Mouse (Mus musculus) forebrain, embryonic 14.5 days (tissue): ENCODE results near the gene Serpinf1. TPM values are rescaled to one million over a fixed set of nuclear protein-coding genes. Genes with fewer than 3 reads are reported as not detected.

Experiments used
- ATAC-seq: fragments of 200-750 bp; cut with Nextera tagmentation; 2 replicates; pipeline ENCODE4 v1.8.0; 2017; ENCODE audit warnings: mild to moderate bottlenecking, moderate library complexity
- DNase-seq: peaks from one replicate; pipeline ENCODE4 v3.0.0-alpha.2; 2015; ENCODE audit warnings: low spot score
- H3K27ac ChIP-seq: fragments of 300-500 bp; sonication (generic); 2 replicates; pipeline ENCODE4 v1.5.1; 2014; ENCODE audit warnings: low read depth, mild to moderate bottlenecking, control low read depth, low read length, moderate library complexity
- H3K27me3 ChIP-seq: fragments of 300-500 bp; sonication (generic); replicated peaks from 2 replicates; pipeline ENCODE4 v1.6.1; 2014; ENCODE audit warnings: low read length, control low read depth, mixed read lengths; ENCODE audit not compliant: control insufficient read depth, insufficient read depth
- H3K36me3 ChIP-seq: fragments of 300-500 bp; sonication (generic); 2 replicates; pipeline ENCODE4 v1.6.1; 2014; ENCODE audit warnings: low read length, control low read depth; ENCODE audit not compliant: control insufficient read depth, insufficient read depth
- H3K4me1 ChIP-seq: fragments of 300-500 bp; sonication (generic); 2 replicates; pipeline ENCODE4 v1.6.1; 2014; ENCODE audit warnings: antibody characterized with exemption, low read length, control low read depth; ENCODE audit not compliant: control insufficient read depth, insufficient read depth
- H3K4me2 ChIP-seq: fragments of 300-500 bp; sonication (generic); 2 replicates; pipeline ENCODE4 v1.6.1; 2014; ENCODE audit warnings: mild to moderate bottlenecking, control low read depth, low read length
- H3K4me3 ChIP-seq: fragments of 300-500 bp; sonication (generic); 2 replicates; pipeline ENCODE4 v1.5.1; 2014; ENCODE audit warnings: low read depth, low read length, control low read depth
- H3K9ac ChIP-seq: fragments of 300-500 bp; sonication (generic); 2 replicates; pipeline ENCODE4 v1.6.1; 2014; ENCODE audit warnings: mild to moderate bottlenecking, low read length, control low read depth, moderate library complexity
- H3K9me3 ChIP-seq: fragments of 300-500 bp; sonication (generic); replicated peaks from 2 replicates; pipeline ENCODE4 v1.6.1; 2016; ENCODE audit warnings: low read length, control low read depth, mixed read lengths; ENCODE audit not compliant: control insufficient read depth
- WGBS: fragments of 180-500 bp; shearing (Covaris S2); extraction: QIAGEN DNeasy Blood & Tissue Kit; methylation state at CpG from one replicate; pipeline ENCODE4 v1.1.7; 2014; 5-methylcytosine and 5-hydroxymethylcytosine counted together
- polyA plus RNA-seq: library from polyadenylated mRNA; unstranded; fragments of >200 nt; fragmentation: Nextera tagmentation; extraction: Ambion mirVana; gene quantifications from 2 replicates; pipeline ENCODE4 v1.2.1, GENCODE M21; 2014

Serpinf1 gene
- polyA plus RNA-seq, 1 experiment from 2014 or later = 23.6 TPM

DNA sequence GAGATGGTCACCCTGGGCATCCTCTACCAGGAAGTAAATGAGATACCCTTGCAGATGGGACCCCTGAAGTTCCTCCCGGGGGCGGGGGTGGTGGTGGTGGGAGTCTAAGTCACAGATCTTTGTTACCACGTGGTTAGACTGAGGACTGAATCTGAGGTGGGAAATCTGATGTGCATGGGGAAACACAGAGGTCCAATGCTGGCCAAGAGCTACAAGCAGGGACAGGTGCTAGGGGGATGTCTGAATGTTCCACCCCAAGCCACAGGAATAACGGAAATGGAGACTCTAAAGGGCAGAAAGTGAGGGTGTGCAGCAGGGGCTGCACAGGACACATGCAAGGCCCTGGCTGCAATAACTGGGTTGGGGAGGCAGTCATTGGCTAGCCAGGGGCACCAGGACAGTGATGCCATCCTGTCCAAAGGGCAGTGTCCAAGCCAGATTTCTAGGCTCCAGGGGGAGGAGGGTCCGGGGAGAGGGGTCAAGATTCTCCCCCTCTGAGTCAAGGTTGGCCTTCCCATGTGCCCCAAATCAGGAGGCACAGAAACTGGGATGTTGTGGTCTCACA is 1.6 kb downstream of the Serpinf1 start:
- no peaks in the 10 kb centered on the region for H3K4me1 ChIP-seq
- no peak overlapping the region for H3K9ac ChIP-seq
- no peak for ATAC-seq
- DNase-seq = no peak
- 72% methylated on average over 5 of the region's 5 CpGs for WGBS
- no peak overlapping the region for H3K4me3 ChIP-seq
- no peaks in the 10 kb centered on the region for H3K27me3 ChIP-seq
- H3K4me2 ChIP-seq = no peak overlapping the region
- no peaks in the 10 kb centered on the region for H3K9me3 ChIP-seq
- no peak overlapping the region for H3K27ac ChIP-seq
- H3K36me3 ChIP-seq = no peaks in the 10 kb centered on the region

DNA sequence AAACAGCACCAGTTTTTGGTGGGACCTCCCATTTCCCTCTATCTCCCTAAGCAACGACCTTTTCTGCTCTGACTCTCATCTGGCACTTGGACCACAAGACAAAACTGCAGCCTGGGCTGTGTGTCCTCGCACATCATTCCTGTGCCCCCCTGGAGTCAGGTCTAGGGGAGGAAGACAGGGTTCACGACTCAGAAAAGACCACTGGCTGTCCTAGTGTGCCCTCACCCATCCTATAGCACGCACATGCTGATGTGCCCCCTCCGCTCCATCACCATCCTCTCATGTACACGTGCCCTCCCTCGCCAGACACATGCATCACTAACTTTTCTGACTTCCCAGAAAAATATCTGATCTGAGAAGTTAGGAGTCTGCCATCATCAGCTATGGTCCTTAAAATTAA is 2.5 kb downstream of the Serpinf1 start:
- ATAC-seq (no peak), DNase-seq (no peak)
- H3K4me1 ChIP-seq = no peaks in the 10 kb centered on the region
- H3K4me3 ChIP-seq = no peak overlapping the region
- H3K9ac ChIP-seq = no peak overlapping the region
- WGBS = 81% methylated on average over 7 of the region's 7 CpGs
- no peaks in the 10 kb centered on the region for H3K36me3 ChIP-seq
- H3K4me2 ChIP-seq = no peak overlapping the region
- no peak overlapping the region for H3K27ac ChIP-seq
- H3K9me3 ChIP-seq = no peaks in the 10 kb centered on the region
- H3K27me3 ChIP-seq = no peaks in the 10 kb centered on the region

- Histone ChIP-seq H3K4me3 (no peak overlapping the region), H3K4me2 (no peak overlapping the region), H3K9me3 (no peaks in the 10 kb centered on the region), H3K36me3 (no peaks in the 10 kb centered on the region), H3K4me1 (no peaks in the 10 kb centered on the region), H3K9ac (no peak overlapping the region), H3K27me3 (no peaks in the 10 kb centered on the region), H3K27ac (no peak overlapping the region)
- DNase-seq = no peak
- 87% methylated on average over 13 of the region's 13 CpGs for WGBS
- ATAC-seq = no peak
Measured at GRCm38 (mm10) chr11:75415994-75416393, 6.5 kb downstream of the Serpinf1 start.

GRCm38 (mm10) chr11:75415096-75415495 is 7.4 kb downstream of the Serpinf1 start:
- no peak overlapping the region for H3K27ac ChIP-seq
- no peak overlapping the region for H3K9ac ChIP-seq
- DNase-seq = no peak
- no peak for ATAC-seq
- WGBS = 50% methylated on average over 7 of the region's 7 CpGs
- no peak overlapping the region for H3K4me2 ChIP-seq
- no peaks in the 10 kb centered on the region for H3K27me3 ChIP-seq
- H3K4me3 ChIP-seq = no peak overlapping the region
- H3K4me1 ChIP-seq = no peaks in the 10 kb centered on the region
- no peaks in the 10 kb centered on the region for H3K36me3 ChIP-seq
- no peaks in the 10 kb centered on the region for H3K9me3 ChIP-seq

DNA sequence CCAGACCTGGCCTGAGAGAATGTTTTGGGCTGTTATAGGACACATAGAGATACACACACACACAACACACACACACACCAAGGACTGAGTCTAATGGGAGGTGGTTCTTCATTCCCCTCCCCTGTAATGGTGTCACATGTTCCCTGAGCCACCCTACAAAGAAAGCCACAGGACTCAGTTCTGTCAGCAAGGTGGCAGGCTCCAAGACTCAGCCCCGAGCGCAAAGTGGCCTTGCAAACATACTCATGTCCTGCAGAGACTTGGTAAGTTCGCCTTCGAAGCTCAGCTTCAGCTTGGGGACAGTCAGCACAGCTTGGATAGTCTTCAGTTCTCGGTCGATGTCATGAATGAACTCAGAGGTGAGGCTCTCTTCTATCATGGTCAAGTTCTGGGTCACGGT is 11.9 kb downstream of the Serpinf1 start:
- H3K4me2 ChIP-seq = no peak overlapping the region
- H3K4me3 ChIP-seq = no peak overlapping the region
- ATAC-seq (no peak), DNase-seq (no peak)
- 91% methylated on average over 7 of the region's 7 CpGs for WGBS
- no peaks in the 10 kb centered on the region for H3K4me1 ChIP-seq
- no peaks in the 10 kb centered on the region for H3K27me3 ChIP-seq
- H3K27ac ChIP-seq = no peak overlapping the region
- H3K9ac ChIP-seq = no peak overlapping the region
- H3K9me3 ChIP-seq = no peaks in the 10 kb centered on the region
- H3K36me3 ChIP-seq = no peaks in the 10 kb centered on the region

GRCm38 (mm10) chr11:75409679-75410575 is 12.6 kb downstream of the Serpinf1 start:
- DNase-seq = no peak
- Histone ChIP-seq H3K27ac (no peak overlapping the region), H3K36me3 (no peaks in the 10 kb centered on the region), H3K27me3 (no peaks in the 10 kb centered on the region), H3K4me3 (no peak overlapping the region), H3K9ac (no peak overlapping the region), H3K9me3 (no peaks in the 10 kb centered on the region), H3K4me2 (no peak overlapping the region), H3K4me1 (no peaks in the 10 kb centered on the region)
- 79% methylated on average over 17 of the region's 17 CpGs for WGBS
- no peak for ATAC-seq

DNA sequence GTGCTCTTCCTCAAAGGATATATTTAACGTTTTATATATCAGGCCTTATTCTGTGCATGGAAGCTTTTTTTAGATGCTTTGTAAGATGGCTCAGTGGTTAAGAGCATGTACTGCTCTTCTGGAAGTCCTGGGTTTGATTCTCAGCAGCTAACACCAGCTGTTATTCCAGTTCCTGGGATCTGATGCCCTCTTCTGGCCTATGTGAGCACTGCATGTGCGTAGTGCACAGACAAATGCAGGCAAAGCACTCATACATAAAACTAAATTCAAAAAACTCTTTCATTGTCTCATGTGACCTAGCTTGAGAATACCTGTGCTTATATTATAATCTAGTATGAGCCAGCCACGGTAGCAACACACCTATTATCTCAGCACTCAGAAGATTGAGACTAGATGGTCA is 15.6 kb downstream of the Serpinf1 start:
- ATAC-seq = no peak
- no peaks in the 10 kb centered on the region for H3K9me3 ChIP-seq
- no peaks in the 10 kb centered on the region for H3K27me3 ChIP-seq
- no peak overlapping the region for H3K9ac ChIP-seq
- 40% methylated on average over 3 of the region's 3 CpGs for WGBS
- H3K4me2 ChIP-seq = no peak overlapping the region
- H3K27ac ChIP-seq = no peak overlapping the region
- H3K36me3 ChIP-seq = no peaks in the 10 kb centered on the region
- H3K4me3 ChIP-seq = no peak overlapping the region
- H3K4me1 ChIP-seq = no peaks in the 10 kb centered on the region
- no peak for DNase-seq

GRCm38 (mm10) chr11:75406104-75406503 is 16.4 kb downstream of the Serpinf1 start:
- 73% methylated on average over 4 of the region's 4 CpGs for WGBS

DNA sequence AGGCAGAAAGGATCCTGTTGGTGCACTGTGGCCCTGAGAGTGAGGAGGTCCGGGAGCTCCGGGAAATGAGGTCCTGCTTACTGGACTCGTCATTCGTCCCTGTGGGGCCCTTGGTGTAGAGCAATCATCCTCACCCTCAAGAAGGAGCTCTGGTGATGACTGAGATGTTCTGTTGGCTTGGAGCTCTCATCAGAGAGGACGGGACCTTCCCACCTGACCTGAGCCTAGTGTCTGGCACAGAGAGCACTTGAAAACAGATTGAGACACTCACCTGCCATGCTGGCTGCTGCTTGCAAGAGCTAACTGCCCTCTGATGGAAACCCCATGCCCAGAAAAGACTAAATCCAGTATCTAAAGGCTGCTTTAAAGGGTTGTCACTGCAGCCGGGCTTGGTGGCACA is 17.7 kb downstream of the Serpinf1 start:
- Histone ChIP-seq H3K4me3 (no peak overlapping the region), H3K9ac (no peak overlapping the region), H3K4me1 (no peaks in the 10 kb centered on the region), H3K27me3 (no peaks in the 10 kb centered on the region), H3K27ac (no peak overlapping the region), H3K4me2 (no peak overlapping the region), H3K36me3 (no peaks in the 10 kb centered on the region), H3K9me3 (no peaks in the 10 kb centered on the region)
- ATAC-seq (no peak), DNase-seq (no peak)
- 92% methylated on average over 6 of the region's 6 CpGs for WGBS

More at GRCm38 (mm10) chr11:75406104-75406503, 16.4 kb downstream of the Serpinf1 start:
- Histone ChIP-seq H3K36me3 (no peaks in the 10 kb centered on the region), H3K4me3 (no peak overlapping the region), H3K4me1 (no peaks in the 10 kb centered on the region), H3K27me3 (no peaks in the 10 kb centered on the region), H3K9me3 (no peaks in the 10 kb centered on the region), H3K4me2 (no peak overlapping the region), H3K9ac (no peak overlapping the region), H3K27ac (no peak overlapping the region)
- ATAC-seq (no peak), DNase-seq (no peak)
